Mouse (Mus musculus) CH12F3 (cell line): ENCODE results near the gene Lpin1.

ENCODE experiments used
- in situ Hi-C: fragments of 300-500 bp; cut with MboI; formaldehyde crosslinking; loops from 2 replicates; pipeline ENCODE4 v1.14.3; 2020; ENCODE audit warnings: low sequenced_read_pairs

Lpin1 gene

GRCm38 (mm10) chr12:16610936-16611335, at the start of gene Lpin1:
Gene Lpin1, minus strand, starts transcription at chr12:16610966.
- in situ Hi-C loops, result no loop called here

- in situ Hi-C loops, result no loop called here
These were observed 46.4 kb upstream of the Lpin1 start for GRCm38 (mm10) chr12:16656906-16657875.

- in situ Hi-C loops, result no loop called here
These were observed 44.8 kb upstream of the Lpin1 start for GRCm38 (mm10) chr12:16655604-16656003.

DNA sequence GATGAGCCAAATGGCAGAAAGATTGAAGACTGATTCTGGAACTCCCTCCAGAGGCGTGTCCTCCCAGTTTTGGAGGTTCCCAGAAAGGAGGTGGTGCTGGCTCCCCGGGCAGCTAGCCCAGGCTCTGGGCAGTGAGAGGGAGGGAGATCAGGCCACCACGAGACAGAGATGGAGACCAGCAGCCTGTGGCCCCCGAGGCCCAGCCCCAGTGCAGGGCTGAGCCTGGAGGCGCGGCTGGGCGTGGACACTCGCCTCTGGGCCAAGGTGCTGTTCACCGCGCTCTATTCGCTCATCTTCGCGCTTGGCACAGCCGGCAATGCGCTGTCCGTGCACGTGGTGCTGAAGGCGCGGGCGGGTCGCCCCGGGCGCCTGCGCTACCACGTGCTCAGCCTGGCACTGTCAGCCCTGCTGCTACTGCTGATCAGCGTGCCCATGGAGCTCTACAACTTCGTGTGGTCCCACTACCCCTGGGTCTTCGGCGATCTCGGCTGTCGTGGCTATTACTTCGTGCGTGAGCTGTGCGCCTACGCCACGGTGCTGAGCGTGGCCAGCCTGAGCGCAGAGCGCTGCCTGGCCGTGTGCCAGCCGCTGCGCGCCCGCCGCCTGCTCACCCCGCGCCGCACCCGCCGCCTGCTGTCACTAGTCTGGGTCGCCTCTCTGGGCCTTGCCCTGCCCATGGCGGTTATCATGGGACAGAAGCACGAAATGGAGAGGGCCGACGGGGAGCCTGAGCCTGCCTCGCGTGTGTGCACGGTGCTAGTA, 42.7 kb upstream of the Lpin1 start, which contains the start of gene Ntsr2:
TSS of gene Ntsr2 (plus strand) at position 51 of the 762 bp plus-strand sequence.
- in situ Hi-C loops, result no loop called here

DNA sequence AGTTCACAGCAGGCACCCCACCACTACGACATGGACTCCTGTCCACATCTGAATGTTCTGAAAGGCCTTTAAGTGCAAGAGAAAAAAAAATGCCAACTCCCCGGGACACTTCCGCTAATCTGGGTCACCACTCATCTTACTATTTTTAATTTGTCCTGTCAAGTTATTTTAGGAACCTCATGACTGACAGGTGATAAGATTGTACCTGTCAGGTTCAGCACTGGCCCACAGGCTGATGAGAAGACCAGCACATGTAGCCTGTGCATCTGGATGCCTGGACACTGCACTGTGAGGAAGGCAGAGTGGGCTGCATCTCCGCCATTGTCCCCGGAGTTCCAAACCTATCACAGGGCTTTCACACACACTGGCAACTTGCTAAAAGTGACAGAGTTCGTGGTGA, 39.1 kb upstream of the Lpin1 start:
- in situ Hi-C loops, result no loop called here

GRCm38 (mm10) chr12:16648273-16648672, 37.5 kb upstream of the Lpin1 start:
- in situ Hi-C loops, result no loop called here

DNA sequence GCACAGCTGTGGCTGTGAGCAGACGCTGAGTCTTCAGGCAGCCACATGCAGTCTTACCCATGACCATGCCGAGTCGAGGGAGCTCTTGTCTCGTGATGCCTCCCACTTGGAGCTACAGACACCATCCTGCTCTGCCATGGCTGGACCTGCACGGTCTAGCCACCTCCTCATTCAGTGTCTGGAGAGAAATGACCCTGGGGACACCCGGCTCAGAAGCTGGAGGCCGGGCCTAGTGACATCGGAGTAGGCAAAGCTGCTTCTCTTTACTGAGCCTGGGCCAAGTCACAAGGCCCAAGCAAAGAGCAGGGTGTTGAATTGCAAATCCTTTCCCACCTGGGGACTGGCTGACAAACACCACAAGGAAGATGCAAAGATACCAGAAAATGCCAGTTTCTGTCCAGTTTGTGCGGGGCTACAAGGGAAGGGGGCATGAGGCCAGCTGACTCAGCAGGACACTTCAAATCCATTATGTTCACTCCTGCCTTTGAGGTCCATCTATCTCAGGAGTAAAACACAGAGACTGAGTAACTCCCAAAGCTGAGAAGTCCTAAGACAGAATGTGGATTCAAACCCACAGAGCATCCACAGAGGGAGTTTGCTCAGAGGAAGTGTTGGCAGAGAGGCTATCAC, 36.1 kb upstream of the Lpin1 start:
- in situ Hi-C loops, result no loop called here

GRCm38 (mm10) chr12:16644698-16645097, 33.9 kb upstream of the Lpin1 start:
- in situ Hi-C loops, result no loop called here

- in situ Hi-C loops, result no loop called here
These were observed 33.0 kb upstream of the Lpin1 start for GRCm38 (mm10) chr12:16643508-16644345.

DNA sequence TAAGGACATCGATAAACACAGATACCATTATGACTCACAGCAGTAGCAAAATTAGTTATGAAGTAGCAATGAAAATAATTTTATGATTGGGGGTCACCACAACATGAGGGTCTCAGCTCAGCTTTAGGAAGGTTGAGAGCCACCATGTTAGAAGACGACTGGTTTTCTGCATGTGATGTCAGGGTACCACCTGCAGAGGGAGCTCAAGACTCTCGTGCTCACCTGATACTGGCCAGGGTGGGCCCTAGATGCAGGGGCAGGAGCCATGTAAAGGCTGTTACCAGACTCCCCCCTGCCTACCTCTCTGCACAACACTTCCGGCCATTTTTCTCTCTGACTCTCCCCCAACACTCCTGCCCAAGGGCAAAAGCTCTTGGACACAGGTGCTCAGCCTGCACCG, 31.2 kb upstream of the Lpin1 start:
- in situ Hi-C loops, result no loop called here

DNA sequence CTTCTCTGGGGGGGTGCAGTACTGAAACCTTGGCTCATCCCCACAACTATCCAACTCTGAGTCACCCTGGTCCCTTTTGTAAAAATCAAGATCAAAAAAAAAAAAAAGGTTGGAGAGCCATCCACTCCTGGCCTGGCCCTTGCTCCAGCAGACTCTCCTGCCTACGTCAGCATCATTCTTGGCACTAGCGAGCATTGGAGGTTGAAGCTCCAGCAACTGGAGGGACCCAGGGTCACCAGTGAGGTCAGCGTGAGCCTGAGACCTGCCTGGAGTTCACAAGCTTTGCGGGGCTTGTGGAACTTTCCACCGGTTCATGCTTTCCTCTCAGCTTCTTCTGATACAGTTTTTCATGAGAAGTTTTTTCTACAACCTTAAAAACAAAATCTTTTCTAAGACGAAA, 29.3 kb upstream of the Lpin1 start:
- in situ Hi-C loops, result no loop called here

DNA sequence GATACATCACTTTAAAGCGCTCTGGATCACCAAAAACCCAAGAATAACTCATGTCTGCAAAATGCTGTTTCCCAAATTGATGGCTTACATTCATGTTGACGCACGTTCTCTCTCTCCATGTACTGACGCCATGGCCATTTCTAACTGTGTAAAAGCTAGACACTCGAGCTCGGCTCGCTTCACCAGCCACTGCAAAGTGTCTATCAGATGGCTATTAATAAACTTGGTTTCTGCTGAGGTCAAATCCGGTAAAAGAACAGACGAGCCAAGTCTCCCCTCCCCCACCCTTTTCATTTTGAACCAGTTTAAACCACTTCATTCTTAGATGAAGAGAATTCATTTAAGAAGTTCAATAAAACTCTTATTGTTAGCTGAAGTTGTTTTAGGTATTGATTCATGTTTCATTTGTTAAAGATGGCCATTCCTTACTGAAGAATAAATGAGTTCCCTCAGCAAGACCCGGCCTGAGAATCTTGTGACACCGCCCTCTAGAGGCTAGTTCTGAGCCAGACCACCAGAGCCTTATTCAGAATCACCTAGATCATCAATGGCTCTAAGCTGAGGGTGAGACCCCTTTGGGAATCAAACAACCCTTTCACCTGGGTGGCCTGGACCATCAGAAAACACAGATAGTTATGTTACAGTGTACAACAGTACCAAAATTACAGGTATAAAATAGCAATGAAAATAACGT, 28.5 kb upstream of the Lpin1 start:
- in situ Hi-C loops, result no loop called here

GRCm38 (mm10) chr12:16635816-16636215, 25.1 kb upstream of the Lpin1 start:
- in situ Hi-C loops, result no loop called here

DNA sequence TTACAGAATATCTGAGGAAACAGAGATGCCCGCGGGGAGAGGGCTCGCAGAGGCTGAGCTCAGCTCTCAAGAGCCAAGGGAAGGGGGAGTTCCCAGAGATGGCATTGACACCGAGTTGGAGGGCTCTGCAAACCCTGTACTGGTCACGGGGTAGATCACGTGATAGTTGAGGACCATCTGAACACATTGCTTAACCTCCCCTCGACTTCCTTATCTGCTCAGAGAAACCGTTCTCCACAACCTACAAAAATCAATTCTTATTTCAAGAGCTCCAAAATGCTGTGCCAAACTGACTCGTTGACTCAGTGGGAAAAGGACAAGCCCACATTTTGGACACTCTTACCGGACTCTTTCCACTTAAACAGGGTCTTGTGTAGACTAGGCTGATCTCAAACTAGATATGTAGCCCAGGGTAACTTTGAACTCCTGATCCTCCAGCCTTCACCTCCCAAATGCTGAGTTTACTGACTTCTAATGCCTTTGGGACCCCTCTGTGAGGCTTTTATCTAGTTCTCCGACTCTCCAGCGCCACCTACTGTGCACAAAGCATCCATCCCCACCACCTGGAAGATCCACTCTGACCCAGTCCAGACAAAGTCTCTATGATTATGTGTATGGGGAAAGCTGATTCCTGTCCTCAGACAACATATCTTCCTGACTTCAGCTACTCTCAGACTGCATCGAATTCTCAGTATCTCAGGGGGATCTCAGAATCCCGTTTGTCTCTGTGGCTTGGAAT, 23.5 kb upstream of the Lpin1 start:
- in situ Hi-C loops, result loop anchor here (5.0 kb wide), 1 partner anchor 62 kb away; no protein-coding TSS in a partner anchor

DNA sequence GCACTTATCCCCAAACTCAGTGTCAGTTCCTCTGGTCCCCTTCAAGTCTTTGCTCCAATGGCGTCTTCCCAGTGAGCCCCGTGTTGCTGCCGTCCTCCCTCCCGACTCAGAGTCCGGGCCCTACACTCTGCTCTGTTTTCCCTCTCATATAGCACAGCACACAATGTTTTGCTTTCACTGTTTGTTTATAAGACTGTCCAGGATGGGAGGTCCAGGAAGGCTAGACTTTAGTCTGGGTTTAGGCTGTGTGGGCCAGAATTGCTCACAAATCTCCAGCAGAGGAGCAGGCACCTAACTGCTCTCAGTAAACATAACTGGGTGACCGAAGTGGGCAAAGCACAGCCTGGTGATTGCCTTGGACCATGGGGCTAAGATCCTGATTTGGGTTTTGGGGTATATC, 22.5 kb upstream of the Lpin1 start:
- in situ Hi-C loops, result loop anchor here (5.0 kb wide), 1 partner anchor 61 kb away; no protein-coding TSS in a partner anchor

GRCm38 (mm10) chr12:16631423-16631822, 20.7 kb upstream of the Lpin1 start:
- in situ Hi-C loops, result loop anchor here (5.0 kb wide), 1 partner anchor 59 kb away; no protein-coding TSS in a partner anchor

DNA sequence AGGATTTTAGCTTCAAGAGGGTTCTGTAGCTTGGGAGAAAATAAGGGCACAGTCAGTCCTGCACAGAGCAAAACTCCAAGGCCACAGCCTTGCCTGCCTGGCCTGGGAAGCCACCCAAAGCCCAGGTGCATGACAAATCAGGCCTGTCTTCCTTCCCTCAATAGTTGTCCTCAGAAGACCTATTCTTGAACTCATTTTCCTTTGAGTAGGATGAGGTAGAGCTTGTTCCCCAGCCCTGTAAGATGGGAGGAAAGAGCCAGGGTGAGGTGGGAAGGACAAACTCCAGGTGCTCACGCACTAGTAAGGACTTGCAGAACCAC, 20.1 kb upstream of the Lpin1 start:
- in situ Hi-C loops, result loop anchor here (5.0 kb wide), 1 partner anchor 59 kb away; no protein-coding TSS in a partner anchor

- in situ Hi-C loops, result loop anchor here (5.0 kb wide), 1 partner anchor 58 kb away; no protein-coding TSS in a partner anchor
These were observed 19.5 kb upstream of the Lpin1 start for GRCm38 (mm10) chr12:16630152-16630865.
